Mouse (Mus musculus) ES-E14 (cell line): Measurements from ENCODE around the gene Rab43.

ENCODE experiments used
- CHD2 ChIP-seq: IDR thresholded peaks from 2 replicates; pipeline ENCODE4 v1.6.1; 2014; ENCODE audit warnings: mild to moderate bottlenecking, low read depth, low read length, inconsistent platforms
- HCFC1 ChIP-seq: IDR thresholded peaks from 2 replicates; pipeline ENCODE4 v1.6.1; 2012; ENCODE audit warnings: low read length, inconsistent platforms, borderline replicate concordance; ENCODE audit not compliant: insufficient read depth
- MAFK ChIP-seq: IDR thresholded peaks from 2 replicates; pipeline ENCODE4 v1.6.1; 2014; ENCODE audit warnings: mild to moderate bottlenecking, low read depth, low read length, inconsistent platforms; ENCODE audit not compliant: insufficient read depth
- ZC3H11A ChIP-seq: IDR thresholded peaks from 2 replicates; pipeline ENCODE4 v1.6.1; 2012; ENCODE audit warnings: low read depth, mild to moderate bottlenecking, inconsistent platforms, low read length, borderline replicate concordance

- TF ChIP-seq CHD2, result no peak
- no peak for TF ChIP-seq ZC3H11A
- no peak for TF ChIP-seq HCFC1
- no peak for TF ChIP-seq MAFK
Observed at GRCm38 (mm10) chr6:87779174-87780165, 32.5 kb downstream of the Rab43 start.
